Mouse (Mus musculus): Measurements from ENCODE around the gene Rnf149. TPM values are rescaled to one million over a fixed set of nuclear protein-coding genes. Genes with fewer than 3 reads are reported as not detected.

Rnf149 gene
- total and polyA plus RNA-seq, 2 experiments = 58.9 to 83.6 TPM

DNA sequence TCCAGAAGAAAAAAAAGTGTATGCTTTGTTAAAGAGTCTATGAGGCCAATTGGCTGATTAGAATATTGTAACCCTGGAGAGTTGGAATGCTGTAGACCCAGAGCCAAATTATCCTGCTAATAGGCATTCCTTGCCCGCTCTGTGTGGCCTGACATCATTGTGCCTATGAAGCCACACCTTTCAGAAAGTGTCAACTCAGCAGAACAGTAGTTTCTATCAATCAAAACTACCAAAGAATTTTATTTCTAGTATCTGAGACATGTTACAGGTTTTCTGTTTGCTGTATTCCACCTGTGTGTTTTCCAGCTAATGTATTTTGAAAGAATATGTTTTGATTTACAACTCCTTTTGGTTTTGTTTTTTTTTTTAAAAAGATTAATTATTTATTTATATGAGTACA is 65.0 kb downstream of the Rnf149 start:
- DNase-seq (ENCODE audit: extremely low read depth, low read depth, low spot score) = no peak
- no peak overlapping the region for H3K4me3 ChIP-seq (ENCODE audit: insufficient read depth, low read depth, low read length)
- no peak overlapping the region for H3K27ac ChIP-seq (replicated peaks; ENCODE audit: insufficient read depth, low read depth, low read length)
- H3K27me3 ChIP-seq (ENCODE audit: control insufficient read depth, insufficient read depth, low read length) = no peaks in the 10 kb centered on the region
- WGBS = 95% methylated on average over 1 of the region's 1 CpGs
- H3K79me2 ChIP-seq (ENCODE audit: control insufficient read depth, insufficient read depth, low read length) = no peaks in the 10 kb centered on the region
- no peak overlapping the region for H3K9ac ChIP-seq (ENCODE audit: low read depth, low read length)
- no peaks in the 10 kb centered on the region for H3K36me3 ChIP-seq (ENCODE audit: control insufficient read depth, insufficient read depth, low read length)
- H3K4me1 ChIP-seq (ENCODE audit: control insufficient read depth, insufficient read depth, low read length) = peaks cover 9% of the 10 kb centered on the region; the same call in 1 of the 2 replicates
- no peak for TF ChIP-seq CTCF (IDR thresholded peaks at IDR 0.05; ENCODE audit: low read depth, low read length)
- TF ChIP-seq POLR2A (IDR thresholded peaks at IDR 0.05; ENCODE audit: extremely low read depth, insufficient read depth, low read length) = no peak

- H3K9ac ChIP-seq (ENCODE audit: low read depth, low read length) = no peak overlapping the region
- no peak overlapping the region for H3K27ac ChIP-seq (replicated peaks; ENCODE audit: insufficient read depth, low read depth, low read length)
- H3K4me3 ChIP-seq (ENCODE audit: insufficient read depth, low read depth, low read length) = no peak overlapping the region
- H3K36me3 ChIP-seq (ENCODE audit: control insufficient read depth, insufficient read depth, low read length) = no peaks in the 10 kb centered on the region
- no peaks in the 10 kb centered on the region for H3K79me2 ChIP-seq (ENCODE audit: control insufficient read depth, insufficient read depth, low read length)
- WGBS = 78% methylated on average over 8 of the region's 8 CpGs
- H3K4me1 ChIP-seq (ENCODE audit: control insufficient read depth, insufficient read depth, low read length) = peaks cover 9% of the 10 kb centered on the region; the same call in 1 of the 2 replicates
- TF ChIP-seq CTCF (IDR thresholded peaks at IDR 0.05; ENCODE audit: low read depth, low read length) (no peak), POLR2A (IDR thresholded peaks at IDR 0.05; ENCODE audit: extremely low read depth, insufficient read depth, low read length) (no peak)
- no peak for DNase-seq (ENCODE audit: extremely low read depth, low read depth, low spot score)
- no peaks in the 10 kb centered on the region for H3K27me3 ChIP-seq (ENCODE audit: control insufficient read depth, insufficient read depth, low read length)
These were observed 65.4 kb downstream of the Rnf149 start for GRCm38 (mm10) chr1:39511775-39512174.

DNA sequence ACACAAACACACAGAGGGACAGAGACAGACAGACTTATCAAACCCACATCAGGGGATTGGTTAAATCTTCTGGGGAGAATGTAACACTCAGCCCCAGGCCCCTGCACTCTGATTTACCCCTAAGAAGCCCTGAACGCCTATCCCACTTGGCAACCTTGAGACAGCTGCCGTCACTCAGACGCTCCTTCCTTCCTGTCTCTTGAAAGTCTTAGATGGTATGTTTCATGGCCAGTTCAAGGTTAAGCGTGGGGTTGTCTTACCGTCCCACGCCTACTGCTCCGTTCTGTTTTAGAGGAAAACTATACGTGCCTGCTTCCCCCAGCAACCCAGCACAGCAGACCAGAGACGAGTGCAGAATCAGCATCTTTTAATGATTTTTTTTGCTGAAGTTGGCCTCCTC is 71.6 kb downstream of the Rnf149 start:
- H3K4me3 ChIP-seq (ENCODE audit: insufficient read depth, low read depth, low read length) = no peak overlapping the region
- no peaks in the 10 kb centered on the region for H3K27me3 ChIP-seq (ENCODE audit: control insufficient read depth, insufficient read depth, low read length)
- TF ChIP-seq POLR2A (IDR thresholded peaks at IDR 0.05; ENCODE audit: extremely low read depth, insufficient read depth, low read length) (no peak), CTCF (IDR thresholded peaks at IDR 0.05; ENCODE audit: low read depth, low read length) (no peak)
- no peak overlapping the region for H3K27ac ChIP-seq (replicated peaks; ENCODE audit: insufficient read depth, low read depth, low read length)
- no peaks in the 10 kb centered on the region for H3K36me3 ChIP-seq (ENCODE audit: control insufficient read depth, insufficient read depth, low read length)
- H3K79me2 ChIP-seq (ENCODE audit: control insufficient read depth, insufficient read depth, low read length) = no peaks in the 10 kb centered on the region
- no peaks in the 10 kb centered on the region for H3K4me1 ChIP-seq (ENCODE audit: control insufficient read depth, insufficient read depth, low read length)
- 74% methylated on average over 9 of the region's 9 CpGs for WGBS
- no peak for DNase-seq (ENCODE audit: extremely low read depth, low read depth, low spot score)
- no peak overlapping the region for H3K9ac ChIP-seq (ENCODE audit: low read depth, low read length)

GRCm38 (mm10) chr1:39504261-39504660 is 72.9 kb downstream of the Rnf149 start:
- no peak overlapping the region for H3K9ac ChIP-seq (ENCODE audit: low read depth, low read length)
- peak; percentile 47 for DNase-seq (ENCODE audit: extremely low read depth, low read depth, low spot score)
- no peak overlapping the region for H3K4me3 ChIP-seq (ENCODE audit: insufficient read depth, low read depth, low read length)
- no peaks in the 10 kb centered on the region for H3K27me3 ChIP-seq (ENCODE audit: control insufficient read depth, insufficient read depth, low read length)
- WGBS = 13% methylated on average over 1 of the region's 1 CpGs
- no peaks in the 10 kb centered on the region for H3K79me2 ChIP-seq (ENCODE audit: control insufficient read depth, insufficient read depth, low read length)
- TF ChIP-seq CTCF (IDR thresholded peaks at IDR 0.05; ENCODE audit: low read depth, low read length) = peak; percentile 64
- no peak for TF ChIP-seq POLR2A (IDR thresholded peaks at IDR 0.05; ENCODE audit: extremely low read depth, insufficient read depth, low read length)
- no peaks in the 10 kb centered on the region for H3K4me1 ChIP-seq (ENCODE audit: control insufficient read depth, insufficient read depth, low read length)
- H3K27ac ChIP-seq (replicated peaks; ENCODE audit: insufficient read depth, low read depth, low read length) = no peak overlapping the region
- H3K36me3 ChIP-seq (ENCODE audit: control insufficient read depth, insufficient read depth, low read length) = no peaks in the 10 kb centered on the region

DNA sequence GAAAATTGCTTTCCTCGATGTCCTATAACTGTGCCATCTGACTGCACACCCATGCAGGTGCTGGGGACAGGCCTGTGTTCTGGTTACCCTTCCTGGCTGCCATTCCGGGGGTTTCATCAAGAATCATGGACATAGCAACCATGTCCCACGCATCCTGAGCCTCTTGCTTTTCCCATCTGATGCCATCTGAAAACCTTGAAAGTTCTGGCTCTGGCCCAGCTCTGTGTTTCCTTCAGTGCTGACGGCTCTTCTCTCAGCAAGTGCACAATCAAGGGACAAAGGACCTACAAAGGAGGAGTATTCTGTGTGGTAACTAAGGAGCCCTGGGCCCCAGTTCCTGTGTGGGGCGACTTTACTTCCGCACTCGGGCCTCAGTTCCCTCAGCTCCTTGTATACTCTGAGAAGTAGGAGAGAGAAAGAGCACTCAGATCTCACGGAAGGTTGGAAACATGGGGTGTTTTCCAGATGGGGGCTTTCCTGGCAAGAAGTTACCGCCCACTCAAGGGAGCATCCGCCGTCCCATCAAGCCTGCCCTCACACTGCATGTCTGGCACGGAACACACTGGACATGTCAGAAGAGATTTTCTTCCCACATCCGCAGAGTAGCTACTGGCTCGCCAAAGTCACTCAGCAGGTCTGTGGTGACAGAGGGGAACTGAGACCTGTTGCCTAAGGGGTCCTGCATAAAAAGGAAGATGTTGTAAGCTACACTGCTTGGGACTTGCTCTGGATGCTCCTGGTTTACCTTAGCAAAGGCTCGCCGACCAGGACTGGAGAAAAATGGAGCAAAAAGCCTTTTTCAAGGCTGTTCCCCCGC is 74.2 kb downstream of the Rnf149 start:
- no peaks in the 10 kb centered on the region for H3K4me1 ChIP-seq (ENCODE audit: control insufficient read depth, insufficient read depth, low read length)
- WGBS = 87% methylated on average over 17 of the region's 17 CpGs
- H3K79me2 ChIP-seq (ENCODE audit: control insufficient read depth, insufficient read depth, low read length) = no peaks in the 10 kb centered on the region
- no peaks in the 10 kb centered on the region for H3K27me3 ChIP-seq (ENCODE audit: control insufficient read depth, insufficient read depth, low read length)
- TF ChIP-seq CTCF (IDR thresholded peaks at IDR 0.05; ENCODE audit: low read depth, low read length) = no peak
- TF ChIP-seq POLR2A (IDR thresholded peaks at IDR 0.05; ENCODE audit: extremely low read depth, insufficient read depth, low read length) = no peak
- no peak for DNase-seq (ENCODE audit: extremely low read depth, low read depth, low spot score)
- no peak overlapping the region for H3K9ac ChIP-seq (ENCODE audit: low read depth, low read length)
- no peak overlapping the region for H3K27ac ChIP-seq (replicated peaks; ENCODE audit: insufficient read depth, low read depth, low read length)
- no peak overlapping the region for H3K4me3 ChIP-seq (ENCODE audit: insufficient read depth, low read depth, low read length)
- H3K36me3 ChIP-seq (ENCODE audit: control insufficient read depth, insufficient read depth, low read length) = no peaks in the 10 kb centered on the region

Other genes with a start within 250 kb of the Rnf149 start
- gene Rpl31, start 209.6 kb downstream of the Rnf149 start, total RNA-seq (2014; rRNA removed) = 300 and 318 TPM in 2 replicates
- gene Rpl31, start 209.6 kb downstream of the Rnf149 start, polyA plus RNA-seq (2012; rRNA removed) = 65.9 and 68.8 TPM in 2 replicates
- gene Tbc1d8, start 98.7 kb downstream of the Rnf149 start, total RNA-seq (2014; rRNA removed) = 7.0 and 12.6 TPM in 2 replicates
- gene Tbc1d8, start 98.7 kb downstream of the Rnf149 start, polyA plus RNA-seq (2012; rRNA removed) = 8.2 and 13.9 TPM in 2 replicates
- 6.8 and 7.7 TPM in 2 replicates for gene Cnot11, start 42.4 kb downstream of the Rnf149 start, total RNA-seq (2014; rRNA removed)
- 9.3 and 9.9 TPM in 2 replicates for gene Cnot11, start 42.4 kb downstream of the Rnf149 start, polyA plus RNA-seq (2012; rRNA removed)
- gene Creg2, start 74.1 kb upstream of the Rnf149 start, total RNA-seq (2014; rRNA removed) = not detected in 2 replicates
- gene Creg2, start 74.1 kb upstream of the Rnf149 start, polyA plus RNA-seq (2012; rRNA removed) = not detected in 2 replicates
- gene Rfx8, start 143.6 kb upstream of the Rnf149 start, total RNA-seq (2014; rRNA removed) = 0.09 TPM in 1 of 2 replicates, not detected in the other
- gene Rfx8, start 143.6 kb upstream of the Rnf149 start, polyA plus RNA-seq (2012; rRNA removed) = 0.04 TPM in 1 of 2 replicates, not detected in the other
- gene Gm3646, start 227.9 kb upstream of the Rnf149 start, total RNA-seq (2014; rRNA removed) = not detected in 2 replicates
- not detected in 2 replicates for gene Gm3646, start 227.9 kb upstream of the Rnf149 start, polyA plus RNA-seq (2012; rRNA removed)